Mouse (Mus musculus) MN1 (cell line): ENCODE measurements around the gene Svbp.

Experiments used
- DNase-seq: peaks from one replicate; pipeline ENCODE4 v3.0.0-alpha.2; 2016; ENCODE audit warnings: low spot score

The Svbp gene

DNA sequence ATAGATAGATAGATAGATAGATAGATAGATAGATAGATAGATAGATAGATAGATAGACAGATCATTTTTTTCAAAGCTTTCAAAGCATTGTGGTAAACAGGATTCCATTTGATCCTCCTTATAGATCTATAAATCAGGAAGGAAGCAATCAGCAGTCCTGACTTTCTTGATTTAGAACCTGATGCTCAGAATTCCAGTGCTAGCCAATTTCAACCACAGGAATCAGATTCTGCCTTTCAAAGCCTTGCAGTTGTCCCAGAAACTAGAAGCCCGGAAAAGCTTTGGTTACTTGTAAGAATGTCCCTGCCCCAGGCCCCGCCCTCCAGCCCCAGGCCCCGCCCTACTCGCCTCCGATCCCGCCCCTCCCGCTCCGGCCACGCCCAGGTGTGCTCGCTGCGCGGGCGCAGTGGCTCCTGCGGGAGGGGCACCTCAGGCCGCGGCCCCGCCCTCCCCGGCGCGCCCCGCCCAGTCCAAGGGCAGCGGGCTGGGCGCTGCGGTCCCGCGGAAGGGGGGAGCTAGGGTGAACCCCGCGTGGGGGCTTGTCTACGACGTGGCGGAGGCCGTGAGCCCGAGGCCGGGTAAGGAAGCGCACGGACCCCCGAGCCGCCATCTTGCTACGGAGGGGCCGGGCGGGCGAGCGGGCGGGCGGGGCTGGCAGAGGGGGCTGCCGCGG, at the start of gene Svbp:
TSS of gene Svbp (plus strand) at position 398 of the 673 bp plus-strand sequence.
- peak; percentile 73 for DNase-seq

GRCm38 (mm10) chr4:119146816-119147215, 48.3 kb upstream of the Svbp start:
- no peak for DNase-seq

DNA sequence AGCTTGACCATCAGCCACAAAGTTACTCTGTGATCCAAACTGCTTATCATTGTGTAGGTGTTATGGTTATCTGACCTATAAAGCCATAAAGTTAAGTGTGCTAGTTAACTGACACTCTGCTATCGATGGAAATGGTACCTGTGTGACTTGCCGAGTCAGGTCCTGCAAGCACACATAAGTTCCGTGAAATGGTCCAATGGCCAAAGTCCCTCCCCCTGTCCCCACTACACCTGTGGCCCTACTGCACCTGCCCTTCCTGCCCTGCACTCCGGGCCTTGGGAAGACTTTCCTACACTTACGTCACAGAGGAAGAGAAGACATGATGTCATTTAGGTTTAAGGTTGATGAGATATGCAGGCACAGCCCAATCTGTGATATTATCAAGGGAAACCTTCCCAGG, 47.8 kb upstream of the Svbp start:
- no peak for DNase-seq

- no peak for DNase-seq
These were observed 46.4 kb upstream of the Svbp start for GRCm38 (mm10) chr4:119148741-119149140.

DNA sequence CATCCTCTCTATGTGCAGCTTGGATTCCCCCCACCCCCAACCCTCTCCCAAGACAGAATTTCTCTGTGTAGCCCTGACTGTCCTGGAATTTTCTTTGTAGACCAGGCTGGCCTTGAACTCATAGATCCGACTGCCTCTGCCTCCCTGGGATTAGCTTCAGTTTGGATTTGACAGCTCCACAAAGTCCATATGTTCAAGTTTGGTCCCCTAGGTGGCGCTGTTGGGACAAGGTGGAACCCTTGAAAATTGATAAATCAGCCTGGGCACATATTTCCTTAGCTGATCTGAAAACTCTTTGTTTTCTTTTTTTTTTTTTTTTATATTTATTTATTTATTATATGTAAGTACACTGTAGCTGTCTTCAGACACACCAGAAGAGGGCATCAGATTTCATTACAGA, 37.9 kb upstream of the Svbp start:
- DNase-seq = no peak

GRCm38 (mm10) chr4:119157891-119158290, 37.2 kb upstream of the Svbp start:
- DNase-seq = no peak

DNA sequence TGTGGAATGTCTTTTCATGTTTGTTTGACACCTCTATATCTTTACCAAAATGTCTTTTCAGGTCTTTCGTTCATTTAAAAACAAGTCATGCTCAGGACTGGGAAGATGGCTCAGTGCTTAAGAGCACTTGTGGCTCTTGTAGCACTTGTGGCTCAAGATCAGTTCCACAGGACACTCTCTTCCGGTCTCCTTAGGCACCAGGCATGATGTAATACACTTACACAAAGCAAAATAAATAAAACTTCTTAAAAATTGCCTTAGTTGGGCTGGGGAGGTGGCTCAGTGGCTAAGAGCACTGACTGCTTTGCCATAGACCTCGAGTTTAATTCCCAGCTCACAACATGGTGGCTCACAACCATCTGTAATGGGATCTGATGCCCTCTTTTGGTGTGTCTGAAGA, 33.7 kb upstream of the Svbp start:
- no peak for DNase-seq

DNA sequence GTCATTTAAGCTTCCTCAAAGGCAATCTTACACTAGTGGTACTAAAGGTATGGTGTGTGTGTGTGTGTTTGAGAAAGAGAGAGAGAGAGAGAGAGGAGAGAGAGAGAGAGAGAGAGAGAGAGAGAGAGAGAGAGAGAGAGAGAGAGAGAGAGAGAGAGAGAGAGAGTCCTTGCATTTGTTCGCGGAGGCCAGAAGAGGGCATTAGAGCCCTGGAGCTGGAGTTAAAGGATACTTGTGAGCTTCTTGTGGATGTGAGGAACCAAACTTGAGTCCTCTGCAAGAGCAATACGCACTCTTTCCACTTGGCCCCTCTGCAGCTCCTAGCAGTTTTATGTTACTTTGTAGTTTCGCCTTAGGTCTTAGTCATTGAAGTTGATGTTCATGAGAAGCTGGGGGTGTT, 32.1 kb upstream of the Svbp start:
- no peak for DNase-seq

DNA sequence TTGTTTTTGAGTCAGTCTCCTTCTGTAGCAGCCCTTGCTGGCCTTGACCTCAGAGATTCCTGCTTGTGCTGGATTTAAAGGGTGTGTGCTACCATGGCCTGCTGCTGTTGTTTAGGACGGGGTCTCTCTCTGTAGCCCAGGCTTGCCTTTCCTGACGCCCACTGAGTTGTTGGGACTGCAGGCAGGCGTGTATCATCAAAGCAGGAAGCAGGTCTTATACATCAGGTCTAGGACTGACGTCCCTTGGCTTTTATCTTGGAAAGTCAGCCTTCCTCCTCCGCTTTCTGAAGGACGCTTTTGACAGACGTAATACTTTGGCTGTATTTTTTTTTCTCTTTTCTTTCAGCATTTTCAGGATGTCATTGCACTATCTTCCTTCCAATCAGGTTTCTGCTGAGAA, 29.2 kb upstream of the Svbp start:
- no peak for DNase-seq

GRCm38 (mm10) chr4:119167068-119167467, 28.0 kb upstream of the Svbp start:
- no peak for DNase-seq

DNA sequence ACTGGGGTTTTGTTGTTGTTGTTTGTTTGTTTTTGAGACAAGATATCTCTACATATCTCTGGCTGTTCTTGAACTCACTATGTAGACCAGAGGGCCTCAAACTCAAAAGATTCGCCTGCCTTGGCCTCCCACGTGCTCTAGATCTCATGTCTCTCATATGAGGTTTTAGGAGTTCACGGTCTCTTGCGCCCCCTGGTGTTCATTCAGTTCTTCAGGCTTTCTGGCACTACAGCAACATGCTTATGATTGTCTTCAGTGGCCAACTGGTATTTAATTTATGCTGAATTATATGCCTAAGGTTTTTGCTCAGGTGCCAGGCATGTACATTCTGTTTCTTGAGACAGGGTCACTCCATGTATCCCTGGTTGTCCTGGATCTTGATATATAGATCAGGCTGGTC, 27.4 kb upstream of the Svbp start:
- DNase-seq = peak; percentile 75

DNA sequence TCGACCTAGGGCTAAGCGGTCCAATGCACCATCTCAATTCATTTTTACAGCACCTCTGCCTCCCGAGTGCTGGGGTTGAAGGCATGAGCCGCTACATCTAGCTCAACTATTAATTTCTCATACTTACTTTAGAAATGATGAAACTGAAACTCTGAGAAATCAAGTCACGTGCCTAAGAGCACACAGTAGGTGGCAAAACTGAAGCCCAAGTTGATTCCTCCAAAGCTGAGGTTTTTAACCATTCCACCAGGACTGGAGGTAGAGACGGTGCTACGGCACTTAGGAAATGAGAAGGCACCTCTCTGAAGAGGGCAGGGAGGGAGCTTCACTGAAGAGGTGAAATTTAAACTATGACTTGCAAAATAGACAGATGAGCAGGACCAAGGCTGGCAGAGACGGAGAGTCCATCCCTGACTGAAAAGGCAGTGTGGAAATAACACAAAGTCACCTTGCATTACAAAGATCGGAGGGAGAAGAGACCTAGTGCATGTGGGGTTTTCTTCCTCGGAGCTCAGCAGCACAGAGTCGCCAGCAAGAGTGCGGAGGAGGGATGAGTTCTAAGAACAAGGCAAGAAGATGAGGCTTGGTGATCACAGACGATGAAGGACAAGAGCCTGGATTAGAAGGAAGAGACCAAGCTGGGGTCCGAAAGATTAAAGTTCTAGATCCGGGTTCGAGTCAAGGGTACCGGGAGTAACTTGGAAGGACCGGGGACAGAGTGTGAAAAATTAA, 22.0 kb upstream of the Svbp start:
- DNase-seq = peak; percentile 6

DNA sequence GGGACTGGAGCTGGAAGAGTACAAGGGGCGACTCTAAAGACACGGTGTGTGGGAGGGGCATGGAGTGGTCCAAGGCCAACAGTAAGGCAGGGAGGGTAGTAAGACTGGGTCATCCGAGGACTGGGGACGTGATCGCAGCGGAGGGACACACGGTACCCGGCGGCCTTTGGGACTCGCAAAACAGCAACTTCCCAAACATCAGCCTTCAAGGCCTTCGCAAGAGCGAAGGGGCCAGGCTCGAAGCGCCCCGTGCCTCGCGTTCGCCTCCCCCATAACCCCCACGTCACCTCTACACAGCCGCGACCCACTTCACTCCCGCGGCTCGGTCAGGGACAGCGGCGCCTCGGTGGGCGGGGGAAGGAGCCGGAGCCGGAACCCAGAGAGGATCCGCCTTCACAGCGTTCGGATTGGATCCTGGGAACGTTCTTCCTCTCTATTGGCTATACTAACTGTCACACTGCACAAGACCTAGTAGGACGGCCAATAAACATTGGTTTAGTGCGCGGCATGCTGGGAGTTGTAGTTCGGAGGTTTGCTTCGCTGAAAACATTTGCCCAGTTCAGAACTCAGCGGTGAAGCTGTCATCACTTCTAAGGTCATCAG, 21.2 kb upstream of the Svbp start, which contains the start of gene Zfp691:
TSS of gene Zfp691 (minus strand) at position 345 of the 603 bp plus-strand sequence.
- peak; percentile 93 for DNase-seq

- no peak for DNase-seq
These were observed 17.4 kb upstream of the Svbp start for GRCm38 (mm10) chr4:119177702-119178101.

- no peak for DNase-seq
These were observed 16.8 kb upstream of the Svbp start for GRCm38 (mm10) chr4:119178331-119178730.

GRCm38 (mm10) chr4:119180133-119180707, 14.9 kb upstream of the Svbp start:
- DNase-seq = no peak

- no peak for DNase-seq
These were observed 13.7 kb upstream of the Svbp start for GRCm38 (mm10) chr4:119181456-119181855.

DNA sequence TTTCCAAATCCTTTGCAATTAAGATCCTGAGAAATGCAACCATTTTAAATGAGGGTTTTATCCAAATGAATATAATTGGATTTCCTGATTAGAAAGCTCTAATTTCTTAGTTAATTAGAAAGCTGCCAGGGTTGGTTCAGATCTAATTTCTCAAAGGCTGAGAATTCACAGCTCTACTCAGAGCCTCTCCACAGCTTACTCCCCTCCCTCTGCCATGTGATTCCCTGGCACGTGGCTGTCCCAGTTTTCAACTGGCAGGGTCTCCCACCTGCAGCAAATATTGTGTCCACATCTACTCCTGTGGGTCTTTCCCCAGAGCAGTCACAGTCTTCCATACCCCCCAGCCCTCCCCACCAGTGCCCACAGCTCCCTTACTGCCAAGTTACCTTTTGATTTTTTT, 11.6 kb upstream of the Svbp start:
- DNase-seq = no peak

- DNase-seq = no peak
These were observed 9.3 kb upstream of the Svbp start for GRCm38 (mm10) chr4:119185771-119186170.

DNA sequence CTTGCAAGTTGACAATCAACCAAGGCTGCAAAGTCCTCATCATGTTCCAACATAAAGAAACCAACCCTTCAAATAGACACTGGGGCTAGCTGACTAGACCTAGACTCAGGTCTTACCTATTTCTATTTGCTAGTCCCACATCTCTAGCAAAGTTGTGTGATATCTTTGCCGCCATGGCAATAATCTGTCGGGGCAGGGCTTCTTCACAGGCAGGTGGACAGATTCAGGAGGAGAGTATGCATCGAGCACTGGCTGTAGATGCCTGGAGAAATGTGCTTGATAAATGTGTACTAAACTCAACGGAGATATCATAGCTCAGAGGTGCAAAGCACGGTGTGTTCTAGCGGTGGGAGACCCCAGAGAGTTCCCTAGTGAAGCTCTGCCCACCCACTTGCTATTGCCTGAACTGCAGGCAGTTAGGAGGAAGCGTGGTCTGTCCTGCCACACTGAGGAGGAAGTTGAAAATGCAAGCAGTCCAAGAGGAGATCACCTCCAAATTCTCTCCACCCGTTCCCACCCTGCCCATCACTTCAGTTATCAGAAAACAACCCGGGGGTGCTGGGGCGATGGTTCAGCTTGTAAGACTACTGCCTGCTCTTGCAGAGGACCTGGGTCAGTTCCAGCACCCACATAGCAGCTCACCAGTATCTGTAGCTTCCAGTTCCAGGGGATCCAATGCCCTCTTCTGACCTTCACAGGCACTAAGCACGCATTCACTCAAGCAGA, 6.9 kb upstream of the Svbp start:
- no peak for DNase-seq

DNA sequence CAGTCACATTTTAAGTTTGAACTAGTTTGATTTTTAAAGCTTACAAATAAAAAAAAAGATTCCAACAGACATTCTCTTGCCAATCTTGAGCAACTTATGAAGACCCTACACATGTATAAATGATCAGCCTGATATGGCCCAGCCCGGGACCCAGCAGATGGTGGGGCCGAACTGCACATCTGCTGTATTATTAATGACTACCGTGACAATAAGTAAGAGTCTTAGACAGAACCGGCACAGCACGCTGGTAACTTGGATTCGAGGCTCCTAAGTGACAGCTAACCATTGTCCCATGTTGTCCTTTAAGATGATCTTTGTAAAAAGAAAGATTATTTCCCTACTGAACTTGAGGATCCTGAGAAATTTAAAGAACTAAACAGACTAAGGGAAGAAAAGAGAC, 5.7 kb upstream of the Svbp start:
- DNase-seq = no peak

GRCm38 (mm10) chr4:119189864-119190263, 5.2 kb upstream of the Svbp start, which contains the start of gene Ermap:
Ermap (minus strand) TSS chr4:119190011.
- no peak for DNase-seq
